Mouse (Mus musculus): ENCODE data around the gene Tbx20. TPM values are rescaled to one million over a fixed set of nuclear protein-coding genes. Genes with fewer than 3 reads are reported as not detected.

Tbx20 gene
- polyA plus RNA-seq, 1 experiment: not detected

DNA sequence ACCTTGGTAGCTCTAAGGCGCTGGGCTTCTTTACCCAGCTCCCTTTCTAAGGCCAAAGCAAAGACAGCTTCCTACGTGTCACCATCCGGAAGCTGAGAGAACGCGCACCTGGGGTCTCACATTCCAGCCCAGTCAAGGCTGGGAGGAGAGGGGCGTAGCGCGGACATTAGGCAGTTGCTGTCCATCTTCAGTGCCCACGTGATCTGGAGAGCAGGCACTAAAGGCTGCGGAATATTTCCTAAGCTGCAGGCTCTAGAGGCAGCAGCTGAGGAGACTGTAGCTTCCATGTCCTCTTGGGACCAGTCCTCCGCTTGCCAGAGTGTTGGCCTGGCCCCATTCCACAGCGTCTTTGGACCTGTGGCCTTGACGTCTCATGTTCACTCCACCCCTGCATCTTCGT, 3.9 kb upstream of the Tbx20 start:
- H3K27me3 ChIP-seq (ENCODE audit: control insufficient read depth, insufficient read depth, insufficient read length): peaks cover 49% of the 10 kb centered on the region
- no peak overlapping the region for H3K4me3 ChIP-seq (ENCODE audit: insufficient read depth, poor library complexity, severe bottlenecking)
- H3K79me2 ChIP-seq (ENCODE audit: control insufficient read depth, insufficient read depth): no peaks in the 10 kb centered on the region
- no peaks in the 10 kb centered on the region for H3K79me3 ChIP-seq (ENCODE audit: low read depth)
- H3ac ChIP-seq (ENCODE audit: control insufficient read depth, insufficient read length, low read depth): no peak overlapping the region
- TF ChIP-seq USF1 (IDR thresholded peaks at IDR 0.05; ENCODE audit: low read depth): no peak
- TF ChIP-seq MYOD1 (IDR thresholded peaks at IDR 0.05; ENCODE audit: control insufficient read depth, insufficient read length, low read depth): no peak
- TF ChIP-seq CTCF (IDR thresholded peaks at IDR 0.05; ENCODE audit: control insufficient read depth, insufficient read depth, insufficient read length): no peak
- no peak for TF ChIP-seq MAX (IDR thresholded peaks at IDR 0.05)
- TF ChIP-seq CEBPB (IDR thresholded peaks at IDR 0.05; ENCODE audit: low read depth): no peak
- TF ChIP-seq FOSL1 (IDR thresholded peaks at IDR 0.05; ENCODE audit: insufficient read depth, low read length, poor library complexity, severe bottlenecking): no peak
- no peak for TF ChIP-seq MYOG (IDR thresholded peaks at IDR 0.05; ENCODE audit: control insufficient read depth, extremely low read depth, insufficient read length)
- H3K36me3 ChIP-seq (ENCODE audit: control insufficient read depth, insufficient read depth): no peaks in the 10 kb centered on the region

DNA sequence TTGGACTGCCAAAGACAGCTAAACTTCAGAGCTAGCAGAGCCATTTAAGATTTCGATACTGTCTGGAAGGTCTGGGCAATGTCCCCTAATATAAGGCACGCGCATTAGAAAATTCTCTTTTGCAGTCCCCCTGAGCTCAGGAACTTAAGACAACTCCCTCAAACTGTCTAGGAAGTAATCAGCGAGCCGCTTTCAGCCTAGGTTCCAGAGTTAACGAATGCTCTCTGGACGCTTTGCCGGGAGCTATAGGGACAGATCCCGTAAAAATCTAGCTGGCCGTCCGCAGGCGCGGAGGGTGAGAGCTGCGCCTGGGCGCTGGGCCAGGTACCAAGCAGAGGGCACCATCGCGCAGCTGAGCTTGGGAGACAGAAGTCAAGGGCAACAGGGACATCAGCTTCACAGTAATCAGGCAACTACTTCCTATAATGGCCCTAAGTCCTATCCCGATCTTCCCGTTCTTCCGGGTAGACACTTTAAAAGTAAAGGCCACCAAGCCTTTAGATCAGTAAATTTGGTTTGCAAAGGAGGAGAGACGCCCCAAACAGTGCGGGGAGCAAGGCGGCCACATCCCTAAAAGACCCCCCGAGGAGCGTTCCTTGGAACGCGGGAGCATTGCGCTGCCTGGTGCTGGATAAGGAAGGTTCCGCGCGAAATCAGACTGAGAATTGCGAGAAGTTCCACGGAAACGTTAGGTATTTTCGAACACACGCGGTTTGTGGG, 3.2 kb upstream of the Tbx20 start:
- no peak overlapping the region for H3ac ChIP-seq (ENCODE audit: control insufficient read depth, insufficient read length, low read depth)
- no peaks in the 10 kb centered on the region for H3K79me2 ChIP-seq (ENCODE audit: control insufficient read depth, insufficient read depth)
- TF ChIP-seq MYOG (IDR thresholded peaks at IDR 0.05; ENCODE audit: control insufficient read depth, extremely low read depth, insufficient read length) (no peak), MYOD1 (IDR thresholded peaks at IDR 0.05; ENCODE audit: control insufficient read depth, insufficient read length, low read depth) (no peak), CTCF (IDR thresholded peaks at IDR 0.05; ENCODE audit: control insufficient read depth, insufficient read depth, insufficient read length) (no peak), CEBPB (IDR thresholded peaks at IDR 0.05; ENCODE audit: low read depth) (no peak), MAX (IDR thresholded peaks at IDR 0.05) (no peak), USF1 (IDR thresholded peaks at IDR 0.05; ENCODE audit: low read depth) (no peak), FOSL1 (IDR thresholded peaks at IDR 0.05; ENCODE audit: insufficient read depth, low read length, poor library complexity, severe bottlenecking) (no peak)
- H3K79me3 ChIP-seq (ENCODE audit: low read depth): no peaks in the 10 kb centered on the region
- peaks cover 49% of the 10 kb centered on the region for H3K27me3 ChIP-seq (ENCODE audit: control insufficient read depth, insufficient read depth, insufficient read length)
- no peak overlapping the region for H3K4me3 ChIP-seq (ENCODE audit: insufficient read depth, poor library complexity, severe bottlenecking)
- no peaks in the 10 kb centered on the region for H3K36me3 ChIP-seq (ENCODE audit: control insufficient read depth, insufficient read depth)

DNA sequence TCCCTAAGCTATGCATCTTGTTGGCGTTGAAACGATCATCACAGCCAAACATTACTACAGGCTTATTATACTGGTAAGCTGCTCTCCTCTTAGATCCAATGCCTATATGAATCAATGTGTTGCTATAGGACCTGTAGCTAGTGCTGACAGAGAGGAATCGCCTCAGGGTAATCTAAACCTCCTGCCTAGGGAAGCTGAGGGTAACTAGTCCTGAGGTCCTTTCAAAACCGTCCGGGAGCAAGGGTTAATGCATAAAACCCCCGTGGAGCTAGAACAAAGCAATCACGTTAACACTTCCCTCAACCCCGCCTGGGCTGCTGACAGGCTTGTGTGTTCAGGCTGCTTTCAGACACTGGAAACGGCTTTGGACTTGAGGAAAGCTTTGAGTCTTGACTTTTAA, 2.4 kb upstream of the Tbx20 start:
- TF ChIP-seq MYOG (IDR thresholded peaks at IDR 0.05; ENCODE audit: control insufficient read depth, extremely low read depth, insufficient read length): no peak
- no peaks in the 10 kb centered on the region for H3K79me3 ChIP-seq (ENCODE audit: low read depth)
- H3K36me3 ChIP-seq (ENCODE audit: control insufficient read depth, insufficient read depth): no peaks in the 10 kb centered on the region
- no peak overlapping the region for H3ac ChIP-seq (ENCODE audit: control insufficient read depth, insufficient read length, low read depth)
- H3K27me3 ChIP-seq (ENCODE audit: control insufficient read depth, insufficient read depth, insufficient read length): peaks cover 49% of the 10 kb centered on the region
- H3K79me2 ChIP-seq (ENCODE audit: control insufficient read depth, insufficient read depth): no peaks in the 10 kb centered on the region
- no peak overlapping the region for H3K4me3 ChIP-seq (ENCODE audit: insufficient read depth, poor library complexity, severe bottlenecking)

DNA sequence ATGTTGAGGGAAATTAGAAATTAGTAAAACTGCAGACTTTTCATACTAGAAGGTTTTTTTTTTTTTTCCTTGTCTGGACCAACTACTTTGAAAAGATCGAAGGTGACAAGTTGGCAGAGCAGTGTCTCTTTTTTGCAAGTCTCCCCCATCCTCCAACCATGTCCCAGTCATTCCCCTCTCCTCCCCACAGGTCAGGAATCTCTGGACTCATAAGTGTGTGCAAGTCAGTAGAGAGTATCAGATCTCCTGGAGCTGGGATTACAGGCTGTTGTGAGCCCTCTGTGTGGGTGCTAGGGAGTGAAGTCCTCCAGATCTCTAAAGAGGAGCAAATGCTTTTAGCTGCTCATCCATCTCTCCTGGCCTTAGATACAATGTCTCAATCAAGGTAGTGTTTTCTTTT, 1.5 kb upstream of the Tbx20 start:
- no peak for TF ChIP-seq CEBPB (IDR thresholded peaks at IDR 0.05; ENCODE audit: low read depth)
- no peak for TF ChIP-seq USF1 (IDR thresholded peaks at IDR 0.05; ENCODE audit: low read depth)
- TF ChIP-seq FOSL1 (IDR thresholded peaks at IDR 0.05; ENCODE audit: insufficient read depth, low read length, poor library complexity, severe bottlenecking): no peak
- no peak for TF ChIP-seq MAX (IDR thresholded peaks at IDR 0.05)
- TF ChIP-seq MYOG (IDR thresholded peaks at IDR 0.05; ENCODE audit: control insufficient read depth, extremely low read depth, insufficient read length): no peak
- TF ChIP-seq MYOD1 (IDR thresholded peaks at IDR 0.05; ENCODE audit: control insufficient read depth, insufficient read length, low read depth): no peak
- no peak for TF ChIP-seq CTCF (IDR thresholded peaks at IDR 0.05; ENCODE audit: control insufficient read depth, insufficient read depth, insufficient read length)
- Histone ChIP-seq H3K27me3 (ENCODE audit: control insufficient read depth, insufficient read depth, insufficient read length) (peaks cover 45% of the 10 kb centered on the region), H3K4me3 (ENCODE audit: insufficient read depth, poor library complexity, severe bottlenecking) (no peak overlapping the region), H3K79me2 (ENCODE audit: control insufficient read depth, insufficient read depth) (no peaks in the 10 kb centered on the region), H3K79me3 (ENCODE audit: low read depth) (no peaks in the 10 kb centered on the region), H3ac (ENCODE audit: control insufficient read depth, insufficient read length, low read depth) (no peak overlapping the region), H3K36me3 (ENCODE audit: control insufficient read depth, insufficient read depth) (no peaks in the 10 kb centered on the region)

DNA sequence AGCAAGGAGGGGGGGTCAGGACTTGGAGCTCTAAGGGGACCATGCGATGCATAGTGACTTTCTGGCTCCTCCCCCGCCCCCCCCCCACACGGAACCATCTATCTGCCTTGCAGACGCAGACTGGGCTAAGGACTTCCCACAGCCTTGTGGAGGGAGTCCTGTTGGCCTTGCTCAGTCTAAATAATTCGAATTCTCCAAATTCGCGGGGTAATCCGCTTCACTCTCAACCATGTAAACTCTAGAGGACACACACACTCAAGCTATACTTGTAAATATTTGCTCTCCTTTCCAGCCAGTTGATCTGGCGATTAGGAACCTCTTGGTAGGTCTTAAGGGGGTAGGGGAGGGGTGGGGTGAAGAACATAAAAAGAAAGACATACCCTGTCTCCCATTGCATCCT, 898 bp upstream of the Tbx20 start:
- TF ChIP-seq FOSL1 (IDR thresholded peaks at IDR 0.05; ENCODE audit: insufficient read depth, low read length, poor library complexity, severe bottlenecking) (no peak), CTCF (IDR thresholded peaks at IDR 0.05; ENCODE audit: control insufficient read depth, insufficient read depth, insufficient read length) (no peak), MYOG (IDR thresholded peaks at IDR 0.05; ENCODE audit: control insufficient read depth, extremely low read depth, insufficient read length) (no peak), MYOD1 (IDR thresholded peaks at IDR 0.05; ENCODE audit: control insufficient read depth, insufficient read length, low read depth) (no peak), USF1 (IDR thresholded peaks at IDR 0.05; ENCODE audit: low read depth) (no peak), MAX (IDR thresholded peaks at IDR 0.05) (no peak), CEBPB (IDR thresholded peaks at IDR 0.05; ENCODE audit: low read depth) (no peak)
- Histone ChIP-seq H3K4me3 (ENCODE audit: insufficient read depth, poor library complexity, severe bottlenecking) (no peak overlapping the region), H3K27me3 (ENCODE audit: control insufficient read depth, insufficient read depth, insufficient read length) (peaks cover 45% of the 10 kb centered on the region), H3ac (ENCODE audit: control insufficient read depth, insufficient read length, low read depth) (no peak overlapping the region), H3K79me2 (ENCODE audit: control insufficient read depth, insufficient read depth) (no peaks in the 10 kb centered on the region), H3K79me3 (ENCODE audit: low read depth) (no peaks in the 10 kb centered on the region), H3K36me3 (ENCODE audit: control insufficient read depth, insufficient read depth) (no peaks in the 10 kb centered on the region)

DNA sequence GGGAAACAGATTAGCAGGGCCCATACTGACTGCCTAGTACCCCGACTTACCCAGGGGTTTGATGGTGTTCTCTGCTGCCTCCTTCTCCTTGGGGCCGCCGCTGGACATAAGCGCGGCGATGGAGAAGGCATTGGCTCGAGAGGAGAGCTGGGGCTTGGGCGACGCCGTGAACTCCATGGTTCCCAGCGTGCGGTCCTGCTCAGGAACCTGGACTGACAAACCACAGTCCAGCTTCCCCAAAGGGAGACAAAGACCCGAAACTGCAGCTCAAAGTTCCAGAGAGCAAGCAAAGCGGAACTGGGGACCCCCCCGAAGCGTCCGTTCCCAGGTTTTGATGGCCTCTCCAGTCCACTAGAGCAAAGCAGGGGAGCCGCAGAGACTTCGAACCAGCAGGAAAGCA, 434 bp downstream of the Tbx20 start:
- Histone ChIP-seq H3K4me3 (ENCODE audit: insufficient read depth, poor library complexity, severe bottlenecking) (no peak overlapping the region), H3K27me3 (ENCODE audit: control insufficient read depth, insufficient read depth, insufficient read length) (peaks cover 49% of the 10 kb centered on the region), H3K79me3 (ENCODE audit: low read depth) (no peaks in the 10 kb centered on the region), H3ac (ENCODE audit: control insufficient read depth, insufficient read length, low read depth) (no peak overlapping the region), H3K79me2 (ENCODE audit: control insufficient read depth, insufficient read depth) (no peaks in the 10 kb centered on the region), H3K36me3 (ENCODE audit: control insufficient read depth, insufficient read depth) (no peaks in the 10 kb centered on the region)
- TF ChIP-seq FOSL1 (IDR thresholded peaks at IDR 0.05; ENCODE audit: insufficient read depth, low read length, poor library complexity, severe bottlenecking) (no peak), MYOD1 (IDR thresholded peaks at IDR 0.05; ENCODE audit: control insufficient read depth, insufficient read length, low read depth) (no peak), CEBPB (IDR thresholded peaks at IDR 0.05; ENCODE audit: low read depth) (no peak), CTCF (IDR thresholded peaks at IDR 0.05; ENCODE audit: control insufficient read depth, insufficient read depth, insufficient read length) (no peak), MYOG (IDR thresholded peaks at IDR 0.05; ENCODE audit: control insufficient read depth, extremely low read depth, insufficient read length) (no peak), MAX (IDR thresholded peaks at IDR 0.05) (no peak), USF1 (IDR thresholded peaks at IDR 0.05; ENCODE audit: low read depth) (no peak)
